In genomic region chr11:109682221-109682620, GRCm38 (mm10) we compare ENCODE assay signal across 27 mouse cellular contexts. TPM values are rescaled to one million over a fixed set of nuclear protein-coding genes. Genes with fewer than 3 reads are reported as not detected.
A peak's percentile ranks its signal among the peaks of the same experiment; 100 is the strongest.
DNase-seq lines count a peak whose midpoint lies in the region; ATAC-seq and TF ChIP-seq lines count a peak whose summit lies in the region.
"Had no signal": no experiment of that assay in that cellular context is flagged by ENCODE, and none has a peak within 500 bp of the region (broad histone marks: within the 10 kb centered on the region; RNA-seq: fewer than 3 reads in every experiment).

No protein-coding gene starts in this region.

- no peaks in the 10 kb centered on the region for H3K27me3 ChIP-seq in heart, embryonic 13.5 days (replicated peaks)
- no peaks in the 10 kb centered on the region for H3K27me3 ChIP-seq in heart, postnatal 0 days (ENCODE audit: control insufficient read depth, insufficient read depth, low read length)
- H3K27me3 ChIP-seq: CH12.LX; hindbrain, embryonic 13.5 days; intestine, embryonic 15.5 days; Patski had no signal

- no peak for TF ChIP-seq CTCF in heart, postnatal 0 days (IDR thresholded peaks at IDR 0.05; ENCODE audit: low read depth)

- peaks cover 19% of the 10 kb centered on the region for H3K4me1 ChIP-seq in heart, embryonic 13.5 days
- peaks cover 17% of the 10 kb centered on the region for H3K4me1 ChIP-seq in heart, postnatal 0 days (ENCODE audit: control insufficient read depth, insufficient read depth)
- H3K4me1 ChIP-seq: hindbrain, embryonic 10.5 days; hindbrain, embryonic 13.5 days; intestine, embryonic 15.5 days had no signal

- DNase-seq in heart, adult 11 months = peak; percentile 82
- DNase-seq in heart, adult 8-10 months (ENCODE audit: low spot score) = no peak
- DNase-seq in heart, adult 9 months (ENCODE audit: low spot score in 2 of 2) = no peak
- DNase-seq in heart, postnatal 0 days (ENCODE audit: low spot score) = no peak
- no peak for DNase-seq in heart, postnatal 10 days
- DNase-seq in urinary bladder, postnatal 4 days (ENCODE audit: low spot score in 2 of 2) = no peak
- DNase-seq: adrenal gland, postnatal 10 days; adrenal gland, postnatal 36 days; B cell, adult 2 months; cerebellum, adult 18-20 months; cerebellum, adult 9-10 months; cerebellum, postnatal 14 days; forebrain, postnatal 0 days; gastrocnemius, postnatal 10 days; gastrocnemius, postnatal 36 days; kidney, adult 11 months; kidney, adult 8-10 months had no signal

- H3K9ac ChIP-seq in heart, embryonic 13.5 days = no peak overlapping the region
- no peak overlapping the region for H3K9ac ChIP-seq in heart, postnatal 0 days (replicated peaks; ENCODE audit: low read depth, low read length)
- H3K9ac ChIP-seq: forebrain, postnatal 0 days; hindbrain, embryonic 13.5 days; intestine, embryonic 15.5 days had no signal

- H3K36me3 ChIP-seq in heart, embryonic 13.5 days = no peaks in the 10 kb centered on the region
- H3K36me3 ChIP-seq in heart, postnatal 0 days (replicated peaks; ENCODE audit: control insufficient read depth, insufficient read depth, low read length) = no peaks in the 10 kb centered on the region
- H3K36me3 ChIP-seq: G1E; hindbrain, embryonic 10.5 days; hindbrain, embryonic 13.5 days; intestine, embryonic 15.5 days had no signal

- no peak for ATAC-seq in heart, embryonic 13.5 days (ENCODE audit: extremely low read depth, insufficient number of reproducible peaks, low FRiP score, low TSS enrichment)
- no peak for ATAC-seq in heart, postnatal 0 days (ENCODE audit: insufficient read depth, low read depth)
- ATAC-seq: forebrain, embryonic 14.5 days; forebrain, postnatal 0 days; hindbrain, embryonic 16.5 days; intestine, embryonic 15.5 days; Patski had no signal

- intact Hi-C loops in heart, postnatal 10 days (cut with DNase I) = no loop called here

- no peaks in the 10 kb centered on the region for H3K9me3 ChIP-seq in heart, embryonic 13.5 days
- H3K9me3 ChIP-seq in heart, postnatal 0 days (replicated peaks; ENCODE audit: control insufficient read depth, low read length) = no peaks in the 10 kb centered on the region
- H3K9me3 ChIP-seq: G1E; hindbrain, embryonic 10.5 days; hindbrain, embryonic 13.5 days; intestine, embryonic 15.5 days had no signal

- H3K27ac ChIP-seq in heart, embryonic 13.5 days (replicated peaks) = peak overlapping the region; percentile 76
- H3K27ac ChIP-seq in heart, postnatal 0 days (ENCODE audit: low read depth) = peak overlapping the region; percentile 79; the same call in 1 of the 2 replicates
- H3K27ac ChIP-seq: hindbrain, embryonic 10.5 days; hindbrain, embryonic 13.5 days; intestine, embryonic 15.5 days had no signal

- 86% methylated on average over 6 of the region's 6 CpGs for WGBS in heart, embryonic 13.5 days
- 91% methylated on average over 6 of the region's 6 CpGs for WGBS in heart, postnatal 0 days

- TF ChIP-seq EP300 in heart, postnatal 0 days (IDR thresholded peaks at IDR 0.05; ENCODE audit: low read depth) = no peak

- H3K4me3 ChIP-seq in heart, embryonic 13.5 days = no peak overlapping the region
- H3K4me3 ChIP-seq in heart, postnatal 0 days (ENCODE audit: low read depth, low read length) = no peak overlapping the region
- H3K4me3 ChIP-seq: hindbrain, embryonic 10.5 days; hindbrain, embryonic 13.5 days; intestine, embryonic 15.5 days had no signal

- H3K4me2 ChIP-seq in heart, embryonic 13.5 days = no peak overlapping the region
- no peak overlapping the region for H3K4me2 ChIP-seq in heart, postnatal 0 days (ENCODE audit: low read depth, low read length)
- H3K4me2 ChIP-seq: hindbrain, embryonic 13.5 days; intestine, embryonic 15.5 days had no signal

RNA-seq across cellular contexts. Expression of gene Prkar1a, which starts 33.0 kb away (rescaled TPM):
- 100 to 1,000 TPM; 347 to 373 (median 363) TPM for total RNA-seq in heart, adult 8-10 months (2022)
- polyA plus RNA-seq in heart, embryonic 13.5 days (2015; fragmentation: Nextera tagmentation; extraction: Ambion mirVana) = 375 and 413 TPM in 2 replicates
- 163 and 237 TPM in 2 replicates for total RNA-seq in heart, postnatal 0 days (2014; rRNA removed; ENCODE audit: low replicate concordance)
- 483 and 530 TPM in 2 replicates for polyA plus RNA-seq in heart, postnatal 0 days (2015; fragmentation: Nextera tagmentation; extraction: Ambion mirVana)
- total RNA-seq in heart, postnatal 10 days (2021) = 100 to 1,000 TPM; 550 to 591 TPM

RNA-seq across cellular contexts. Expression of gene Fam20a, which starts 39.9 kb away (rescaled TPM):
- 1 to 10 TPM; 5.4 to 7.7 (median 5.9) TPM for total RNA-seq in heart, adult 8-10 months (2022)
- polyA plus RNA-seq in heart, embryonic 13.5 days (2015; fragmentation: Nextera tagmentation; extraction: Ambion mirVana) = 1.6 and 2.3 TPM in 2 replicates
- 6.2 and 6.8 TPM in 2 replicates for total RNA-seq in heart, postnatal 0 days (2014; rRNA removed; ENCODE audit: low replicate concordance)
- 3.0 TPM in 2 replicates for polyA plus RNA-seq in heart, postnatal 0 days (2015; fragmentation: Nextera tagmentation; extraction: Ambion mirVana)
- 1 to 10 TPM; 6.2 to 7.6 TPM for total RNA-seq in heart, postnatal 10 days (2021)
- total RNA-seq: granulocyte monocyte progenitor cell, adult 5-6 weeks had no signal
- polyA plus RNA-seq: G1E had no signal
